Mouse (Mus musculus) large intestine, adult 2 months (tissue): ENCODE measurements around the gene Cbr1. TPM values are rescaled to one million over a fixed set of nuclear protein-coding genes. Genes with fewer than 3 reads are reported as not detected.
"Not testable (repeated sequence)": the region's sequence is repeated elsewhere in the genome, so short reads cannot be mapped to it uniquely, and the experiment has no call there.

Experiments
- DNase-seq: peaks from one replicate; pipeline ENCODE4 v3.0.0-alpha.2; 2012; ENCODE audit warnings: low read depth, low spot score
- WGBS: fragments of 180-500 bp; shearing (Covaris S2); methylation state at CpG from one replicate; pipeline ENCODE4 v1.1.7; 2018; 5-methylcytosine and 5-hydroxymethylcytosine counted together
- polyA plus RNA-seq: library from polyadenylated mRNA; depleted of rRNA; stranded (reverse); fragments of >200 nt; gene quantifications from 2 replicates; pipeline ENCODE4 v1.2.3, GENCODE M21; 2012

Gene Cbr1
- polyA plus RNA-seq, 1 experiment = 82.4 TPM

DNA sequence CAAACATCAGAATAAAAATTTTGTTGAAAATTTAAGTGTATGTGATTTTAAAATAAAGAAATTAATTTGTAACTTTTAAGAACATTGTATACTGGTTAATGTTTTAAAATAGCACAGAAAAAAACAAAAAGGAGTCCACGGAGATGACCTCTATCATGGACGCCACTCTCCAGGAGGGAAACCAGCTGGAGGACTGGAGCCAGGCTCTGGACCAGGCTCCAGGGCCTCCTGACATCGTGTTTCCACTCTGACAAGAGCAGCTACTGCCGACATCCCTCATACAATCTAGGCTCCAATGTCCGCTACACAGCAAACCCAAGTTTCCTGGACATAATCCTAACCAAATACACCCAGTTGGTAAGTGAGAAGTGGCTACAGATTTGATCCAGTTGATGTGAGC, 9.9 kb upstream of the Cbr1 start:
- WGBS = 81% methylated on average over 5 of the region's 5 CpGs
- no peak for DNase-seq

DNA sequence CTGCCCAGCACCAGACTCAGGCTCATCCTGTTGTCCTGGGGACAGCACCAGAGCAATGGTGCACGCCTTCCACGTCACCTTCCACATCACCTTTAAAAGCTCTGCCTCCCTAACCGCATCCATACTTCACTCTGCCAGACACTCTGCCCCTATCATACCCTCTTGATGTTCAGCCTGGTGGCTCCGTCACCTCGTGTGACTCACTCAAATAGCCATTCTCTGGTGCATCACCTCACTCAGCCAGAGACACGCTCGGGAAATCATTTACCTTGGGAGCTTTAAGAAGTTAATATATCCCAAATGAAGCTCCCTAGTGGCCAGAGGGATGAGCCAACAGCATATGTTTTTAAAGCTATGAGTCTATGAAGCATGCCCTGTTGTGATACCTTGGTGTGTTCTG, 8.8 kb upstream of the Cbr1 start:
- 94% methylated on average over 7 of the region's 7 CpGs for whole genome bisulfite sequencing
- no peak for DNase-seq

DNA sequence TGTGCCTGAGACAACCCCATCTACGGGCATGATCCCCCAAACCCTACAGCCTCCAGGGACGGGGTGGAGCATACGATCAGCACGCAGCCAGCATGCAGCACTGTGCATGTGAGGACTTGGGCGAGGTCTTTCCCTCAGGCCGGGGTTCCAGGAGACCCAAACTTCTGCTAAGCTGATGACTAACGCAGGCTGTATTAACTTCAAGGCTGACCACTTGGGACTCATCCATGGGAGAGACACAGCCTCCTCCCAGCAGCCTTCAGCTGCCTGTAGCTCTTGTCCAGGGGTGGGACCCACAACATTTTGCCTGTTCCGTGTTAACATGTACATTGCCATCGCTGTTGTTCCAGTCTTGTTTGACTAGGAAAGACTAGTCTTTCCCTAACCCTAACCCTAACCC, 8.1 kb upstream of the Cbr1 start:
- no peak for DNase-seq
- WGBS = 94% methylated on average over 9 of the region's 9 CpGs

DNA sequence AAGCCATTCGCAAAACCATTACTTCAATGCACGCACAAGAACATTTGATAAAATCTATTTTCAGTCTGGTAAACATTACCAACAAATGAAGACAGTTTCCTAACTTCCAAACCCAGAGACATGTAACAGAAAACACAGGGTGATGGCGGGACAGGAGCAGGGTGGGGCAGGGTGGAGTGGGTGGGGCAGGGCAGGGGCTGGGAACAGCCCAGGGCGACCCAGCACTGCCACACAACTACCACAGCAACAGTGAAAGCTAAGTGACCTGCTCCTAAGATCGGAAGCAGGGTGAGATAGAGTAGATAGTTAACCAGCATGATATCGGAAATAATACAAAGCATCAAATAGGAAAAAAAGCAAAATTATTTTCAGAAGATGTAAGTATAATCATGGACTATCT, 6.2 kb upstream of the Cbr1 start:
- no peak for DNase-seq
- 68% methylated on average over 6 of the region's 6 CpGs for WGBS

DNA sequence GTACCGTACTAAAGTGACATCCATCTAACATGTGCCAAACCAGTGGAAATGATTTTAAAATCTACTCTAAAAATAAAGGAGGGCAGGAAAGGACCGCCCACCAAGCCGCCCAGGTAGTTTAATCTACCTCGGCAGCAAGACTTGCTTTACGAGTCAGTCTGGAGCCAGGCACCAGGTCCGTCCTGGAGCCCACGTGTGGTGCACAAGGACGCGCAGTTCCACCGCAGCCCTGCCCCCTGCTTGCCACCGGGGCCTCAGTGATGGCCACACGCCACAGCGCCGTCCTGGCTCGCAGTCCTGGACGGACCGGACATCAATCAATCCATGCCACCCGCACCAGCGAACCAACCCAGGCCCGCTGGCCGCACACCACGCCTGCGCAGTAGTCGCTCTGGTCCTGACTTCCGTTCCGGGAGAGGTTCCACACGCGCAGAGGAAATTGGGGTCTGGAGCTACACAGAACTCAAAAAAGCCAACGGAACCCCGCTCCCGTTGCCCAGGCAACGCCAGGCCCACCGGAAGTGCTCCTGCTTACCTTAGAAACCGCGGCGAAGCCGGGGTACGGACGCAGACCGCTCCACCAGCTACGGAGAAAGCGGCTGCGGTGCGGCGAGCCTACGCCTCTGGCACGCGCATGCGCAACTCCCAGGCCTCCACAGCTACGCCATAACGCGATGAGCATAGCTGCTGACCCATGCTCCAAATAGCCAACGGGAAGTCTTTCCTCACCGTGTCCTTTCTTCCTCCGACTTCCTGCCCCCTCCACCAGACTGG, 2.0 kb upstream of the Cbr1 start, which contains the start of gene Setd4:
Gene Setd4, minus strand, starts transcription at position 625 of the 774 bp plus-strand sequence.
- WGBS = under 1% methylated on average over 55 of the region's 55 CpGs
- no peak for DNase-seq

DNA sequence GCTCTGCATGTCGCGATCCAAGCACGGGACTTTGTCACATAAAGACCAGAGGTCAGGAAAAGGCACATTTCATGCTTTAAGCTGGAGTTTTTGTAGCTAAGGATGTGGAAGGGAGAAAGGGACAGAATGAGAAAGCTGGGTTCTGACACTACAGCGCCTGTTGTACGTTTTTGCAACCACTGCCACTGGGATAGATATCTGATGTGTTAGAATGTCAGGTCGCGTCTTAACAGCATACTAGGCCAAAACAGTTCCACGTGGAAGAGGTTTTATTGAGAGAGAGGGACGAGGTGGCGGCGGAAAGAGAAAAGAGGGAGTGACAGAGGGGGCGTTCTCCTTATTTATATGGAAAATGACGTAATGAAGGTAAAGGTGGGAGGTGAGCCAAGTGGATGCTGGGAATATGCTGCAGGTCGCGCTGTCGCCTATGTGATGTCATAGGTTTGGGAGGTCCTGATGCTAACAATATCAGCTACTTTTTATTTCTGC, 1.1 kb upstream of the Cbr1 start:
- WGBS = 8% methylated on average over 16 of the region's 16 CpGs
- DNase-seq = no peak

DNA sequence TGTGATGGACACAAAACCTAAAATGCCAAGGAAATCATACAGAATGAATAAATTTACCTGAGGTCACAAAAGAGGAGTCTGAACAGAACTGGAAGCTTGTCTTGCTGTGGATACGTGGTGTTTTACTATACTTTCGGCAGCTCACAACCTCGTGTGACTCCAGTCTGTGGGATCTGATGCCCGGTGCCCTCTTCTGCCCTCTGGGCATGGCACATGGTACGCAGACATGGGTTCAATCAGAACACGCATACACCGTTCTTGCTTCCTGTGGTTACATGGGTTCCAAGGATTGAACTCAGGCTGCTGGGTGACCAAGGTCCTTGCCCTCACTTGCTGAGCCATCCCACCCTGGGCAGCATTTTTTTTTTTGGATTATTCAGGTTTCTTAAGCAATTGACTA, 493 bp downstream of the Cbr1 start:
- DNase-seq = no peak
- 93% methylated on average over 7 of the region's 7 CpGs for WGBS

DNA sequence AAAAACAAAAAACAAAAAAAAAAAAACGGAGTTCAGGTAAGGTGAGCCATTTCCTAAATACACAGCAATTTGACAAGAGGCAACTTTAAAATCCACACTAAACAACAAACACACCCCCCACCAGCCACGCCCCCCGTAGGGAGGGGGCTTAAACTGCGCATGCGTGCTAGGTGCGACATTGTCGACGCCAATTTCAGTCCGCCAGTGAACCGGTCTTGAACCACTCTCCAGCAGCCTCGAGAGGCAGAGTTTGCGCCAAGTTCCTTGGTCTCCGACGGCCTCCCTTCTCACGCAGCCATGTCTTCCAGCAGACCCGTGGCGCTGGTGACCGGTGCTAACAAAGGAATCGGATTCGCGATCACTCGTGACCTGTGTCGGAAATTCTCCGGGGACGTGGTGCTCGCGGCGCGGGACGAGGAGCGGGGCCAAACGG, 2.0 kb downstream of the Cbr1 start:
- under 1% methylated on average over 32 of the region's 32 CpGs for WGBS
- DNase-seq = no peak

DNA sequence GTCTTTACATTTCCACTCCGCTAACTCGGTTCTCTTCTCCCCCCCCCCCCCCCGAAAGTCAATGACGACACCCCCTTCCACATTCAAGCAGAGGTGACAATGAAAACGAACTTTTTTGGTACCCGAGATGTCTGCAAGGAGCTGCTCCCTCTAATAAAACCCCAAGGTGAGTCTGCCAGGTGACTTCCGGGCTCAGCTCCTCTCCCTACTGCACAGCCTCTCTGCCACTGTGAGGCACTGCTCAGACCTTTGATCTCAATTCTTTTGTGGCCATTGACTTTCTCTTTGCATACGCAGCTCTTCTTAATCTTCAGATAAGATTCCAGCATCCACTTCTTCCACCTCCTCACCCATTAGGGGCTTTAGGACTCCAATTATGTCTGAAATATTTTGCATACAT, 3.1 kb downstream of the Cbr1 start:
- WGBS = 35% methylated on average over 8 of the region's 8 CpGs

DNA sequence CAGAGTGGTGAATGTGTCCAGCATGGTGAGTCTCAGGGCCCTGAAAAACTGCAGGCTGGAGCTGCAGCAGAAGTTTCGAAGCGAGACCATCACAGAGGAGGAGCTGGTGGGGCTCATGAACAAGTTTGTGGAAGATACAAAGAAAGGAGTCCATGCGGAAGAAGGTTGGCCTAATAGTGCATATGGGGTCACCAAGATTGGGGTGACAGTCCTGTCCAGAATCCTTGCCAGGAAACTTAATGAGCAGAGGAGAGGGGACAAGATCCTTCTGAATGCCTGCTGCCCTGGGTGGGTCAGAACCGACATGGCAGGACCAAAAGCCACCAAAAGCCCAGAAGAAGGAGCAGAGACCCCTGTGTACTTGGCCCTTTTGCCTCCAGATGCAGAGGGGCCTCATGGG, 4.1 kb downstream of the Cbr1 start:
- 95% methylated on average over 4 of the region's 4 CpGs for WGBS
- DNase-seq = no peak

More for the DNA sequence above, 3.1 kb downstream of the Cbr1 start:
- no peak for DNase-seq

DNA sequence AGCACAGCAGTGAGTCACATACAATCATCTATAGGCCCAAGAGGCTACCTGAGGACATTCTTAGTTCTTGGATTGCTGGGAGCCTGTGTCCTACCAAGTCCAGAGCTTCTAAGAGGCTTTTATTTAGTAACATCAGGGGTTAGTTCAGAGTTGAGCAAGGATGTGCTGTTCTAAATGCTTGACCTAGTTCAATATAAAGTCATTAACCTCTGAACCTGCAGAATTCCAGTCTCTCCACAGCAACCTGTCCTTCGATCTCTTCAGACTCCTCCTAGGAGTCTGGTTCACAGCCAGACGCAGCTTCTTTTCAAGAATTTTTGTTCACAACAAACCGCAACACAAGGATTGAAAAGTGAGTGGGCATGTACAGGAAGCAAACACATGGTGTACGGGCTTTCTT, 5.3 kb downstream of the Cbr1 start:
- 80% methylated on average over 4 of the region's 4 CpGs for WGBS
- DNase-seq = no peak

DNA sequence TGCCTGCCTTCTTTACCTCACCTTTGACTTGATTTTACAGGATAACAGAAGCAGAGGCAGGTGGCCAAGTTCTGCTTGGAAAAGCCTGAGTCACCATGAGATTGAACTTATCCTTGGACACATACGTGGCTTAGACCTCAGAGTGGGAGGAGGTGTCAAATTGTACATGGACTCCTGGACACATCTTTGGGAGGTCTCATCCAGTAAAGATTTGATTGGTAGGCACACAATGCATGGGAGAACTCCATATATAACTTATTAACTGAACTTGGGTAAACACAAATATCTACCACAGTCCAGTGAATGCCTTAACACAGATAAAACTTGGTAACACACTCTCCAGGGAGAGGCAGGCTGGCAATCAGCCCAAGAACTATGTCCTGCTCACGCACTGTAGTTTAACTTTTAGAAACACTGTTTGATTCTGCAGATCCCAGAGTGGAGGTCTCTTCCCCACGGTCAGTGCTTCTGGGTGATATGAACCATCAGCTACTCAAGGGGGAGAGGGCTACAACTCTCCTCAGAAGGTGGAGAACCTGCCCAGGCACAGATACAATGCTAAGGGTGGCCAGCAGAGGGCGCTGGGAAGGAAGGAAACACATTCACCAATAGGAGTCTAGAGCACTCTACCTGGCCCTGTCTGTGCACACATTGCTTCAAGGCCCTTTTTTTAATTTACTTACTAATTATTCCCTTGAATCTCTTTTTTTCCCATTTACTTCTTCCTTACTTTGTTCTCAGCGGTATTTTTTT, 9.6 kb downstream of the Cbr1 start:
- 14% methylated on average over 5 of the region's 5 CpGs for WGBS
- no peak for DNase-seq

DNA sequence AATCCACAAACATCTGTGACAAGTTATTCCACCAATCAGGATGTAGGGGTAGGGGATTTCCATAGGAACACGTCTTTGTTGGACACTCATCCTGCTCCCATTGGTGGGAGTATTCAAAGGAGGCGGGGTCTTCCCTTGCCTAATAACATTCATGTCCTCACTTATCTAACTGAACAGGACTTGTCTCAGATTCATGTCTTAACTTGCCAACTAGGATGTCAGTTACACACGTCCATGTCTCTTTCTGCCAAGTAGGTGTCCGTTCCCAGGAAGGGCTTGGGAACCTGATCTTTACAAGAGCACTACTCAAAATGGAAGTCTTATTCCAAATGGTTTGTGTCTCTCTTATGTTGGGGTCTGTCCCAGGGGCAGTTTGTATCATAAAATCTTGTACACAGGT, 18.1 kb downstream of the Cbr1 start:
- 92% methylated on average over 4 of the region's 4 CpGs for WGBS
- DNase-seq = not testable (repeated sequence)

DNA sequence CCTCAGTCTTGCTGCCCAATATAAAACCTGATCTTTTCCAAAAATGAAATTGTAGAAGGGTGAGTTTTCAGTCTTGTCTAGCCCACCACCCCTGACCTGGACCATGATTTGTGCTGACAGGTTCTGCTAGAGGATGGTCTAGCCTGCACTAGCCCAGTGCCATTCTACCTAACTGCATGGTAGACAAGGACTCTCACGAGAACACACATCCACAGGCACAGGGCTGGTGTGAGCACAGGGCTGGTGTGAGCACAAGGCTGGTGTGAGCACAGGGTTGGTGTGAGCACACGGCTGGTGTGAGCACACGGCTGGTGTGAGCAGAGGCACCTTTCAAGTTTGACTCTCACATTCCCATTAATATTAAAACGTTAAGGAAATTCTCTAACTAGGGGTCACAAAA, 19.0 kb downstream of the Cbr1 start:
- WGBS = 88% methylated on average over 4 of the region's 4 CpGs
- no peak for DNase-seq

DNA sequence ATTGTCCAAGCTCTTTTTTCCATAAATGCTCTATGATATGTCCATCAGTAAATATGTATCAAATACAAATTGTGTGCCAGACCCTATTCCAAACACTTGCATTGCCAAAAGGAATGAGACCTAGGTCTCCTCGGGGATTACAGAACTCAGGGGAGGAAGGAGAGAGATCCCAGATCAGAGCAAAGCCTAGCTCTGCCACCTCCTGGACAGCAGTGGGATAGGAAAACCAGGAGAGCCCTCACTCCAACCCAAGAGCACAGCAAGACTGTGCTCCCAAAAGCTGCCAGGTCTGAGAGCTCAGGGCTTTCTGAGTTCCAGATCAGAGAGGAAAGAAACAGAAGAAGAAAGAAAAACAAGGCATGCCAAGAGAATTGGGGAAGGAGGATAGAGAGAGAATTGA, 21.1 kb downstream of the Cbr1 start:
- DNase-seq = no peak
- WGBS = 7% methylated on average over 1 of the region's 1 CpGs

DNA sequence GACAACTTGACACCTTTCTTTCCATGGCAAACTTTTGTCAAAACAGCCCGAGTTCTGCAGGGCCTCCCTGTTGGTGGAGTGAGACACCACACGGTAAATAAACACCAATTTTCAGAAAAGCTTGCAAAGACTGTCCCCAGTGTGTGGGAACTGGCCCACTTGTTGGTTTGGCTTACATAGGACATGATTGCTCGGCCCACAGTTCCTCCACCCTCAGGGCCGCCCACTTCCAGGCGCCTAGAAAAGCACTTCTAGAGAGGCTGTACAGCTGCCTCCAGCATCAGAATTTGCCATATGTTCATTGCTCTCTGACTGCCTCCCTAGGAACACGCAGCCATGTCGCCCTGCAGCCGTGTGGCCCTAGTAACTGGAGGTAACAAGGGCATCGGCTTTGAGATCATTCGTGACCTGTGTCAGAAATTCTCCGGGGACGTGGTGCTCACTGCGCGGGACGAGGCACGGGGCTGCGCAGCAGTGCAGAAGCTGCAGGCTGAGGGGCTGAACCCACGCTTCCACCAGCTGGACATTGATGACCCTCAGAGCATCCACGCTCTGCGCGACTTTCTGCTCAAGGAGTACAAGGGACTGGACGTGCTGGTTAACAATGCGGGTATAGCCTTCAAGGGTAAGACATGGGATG, 22.2 kb downstream of the Cbr1 start, which contains the start of gene Gm5678:
Gene Gm5678, plus strand, starts transcription at position 337 of the 640 bp plus-strand sequence.
- 80% methylated on average over 23 of the region's 23 CpGs for WGBS

DNA sequence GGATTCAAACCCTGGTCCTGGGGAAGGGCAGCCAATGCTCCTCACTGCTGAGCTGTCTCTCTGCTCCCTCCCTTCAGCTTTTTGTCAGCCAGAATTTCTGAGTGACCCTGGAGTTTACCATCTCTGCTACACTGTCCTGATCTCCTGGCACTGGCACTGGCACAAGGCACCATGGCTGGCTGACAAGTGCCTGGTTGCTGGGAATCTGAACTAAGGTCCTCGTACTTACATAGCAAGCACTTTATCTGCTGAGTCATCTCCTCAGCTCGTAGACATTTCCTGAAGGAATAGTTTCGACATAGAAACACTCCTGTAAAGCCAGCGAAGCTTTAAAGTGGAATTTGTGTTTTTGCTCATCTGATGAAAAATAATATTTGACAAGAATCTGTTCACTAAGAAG, 38.4 kb downstream of the Cbr1 start:
- DNase-seq = no peak
- WGBS = 22% methylated on average over 4 of the region's 4 CpGs

More for the DNA sequence above, 22.2 kb downstream of the Cbr1 start, which contains the start of gene Gm5678:
- DNase-seq = no peak

DNA sequence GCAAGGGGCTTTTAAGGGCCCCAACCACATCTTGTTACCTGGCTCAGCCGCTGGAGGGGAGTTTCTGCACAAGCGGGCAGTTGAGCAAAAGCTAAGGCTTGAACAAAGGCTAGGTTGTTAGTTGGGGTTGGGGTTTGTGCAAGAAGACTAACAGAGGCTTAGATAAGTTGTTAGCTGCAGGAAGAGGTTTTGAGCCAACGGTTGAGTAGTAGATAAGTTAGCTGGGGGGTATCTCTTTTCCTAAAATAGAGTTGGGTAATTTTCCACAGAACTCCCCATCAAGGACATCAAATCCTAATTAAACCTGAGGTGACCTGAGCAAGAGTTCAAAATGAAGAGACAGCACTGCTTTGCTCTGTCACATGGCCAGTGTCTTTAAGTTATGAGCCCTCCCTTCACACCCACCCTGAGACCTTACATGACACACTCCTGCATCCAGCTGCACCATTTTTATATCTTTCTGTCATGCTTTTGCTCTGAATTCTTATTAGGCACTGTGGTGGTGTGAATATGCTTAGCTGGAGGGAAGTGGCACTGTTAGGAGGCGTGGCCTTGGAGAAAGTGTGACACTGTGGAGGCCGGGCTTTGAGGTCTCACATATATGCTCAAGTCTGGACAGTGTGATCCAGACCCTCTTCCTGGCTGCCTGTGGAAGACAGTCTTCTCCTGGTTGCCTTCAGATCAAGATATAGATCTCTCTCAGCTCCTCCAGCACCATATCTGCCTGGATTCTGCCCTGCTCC, 43.0 kb downstream of the Cbr1 start:
- no peak for DNase-seq
- 78% methylated on average over 5 of the region's 5 CpGs for WGBS
